Mouse (Mus musculus) spleen, adult 2 months (tissue): ENCODE results near the gene Pdgfd. TPM values are rescaled to one million over a fixed set of nuclear protein-coding genes. Genes with fewer than 3 reads are reported as not detected.

Experiments used
- DNase-seq, 2 experiments: peaks; one replicate each; pipeline versions ENCODE4 v3.0.0 to v3.0.0-alpha.2; 2012 to 2021; ENCODE audit warnings: low spot score in 2 of 2, low read depth in 1 of 2
- H3K27ac ChIP-seq: fragments of 200-500 bp; 2 replicates; pipeline ENCODE4 v1.5.1; 2012; ENCODE audit warnings: low read length, inconsistent platforms; ENCODE audit not compliant: insufficient read depth
- H3K27me3 ChIP-seq: fragments of 200-500 bp; 2 replicates; pipeline ENCODE4 v1.6.1; 2012; ENCODE audit warnings: mild to moderate bottlenecking, moderate library complexity, low read length, inconsistent platforms; ENCODE audit not compliant: control insufficient read depth, insufficient read depth
- H3K36me3 ChIP-seq: fragments of 200-500 bp; 2 replicates; pipeline ENCODE4 v1.6.1; 2012; ENCODE audit warnings: mild to moderate bottlenecking, low read length, inconsistent platforms; ENCODE audit not compliant: control insufficient read depth, insufficient read depth
- H3K4me1 ChIP-seq: fragments of 200-500 bp; 2 replicates; pipeline ENCODE4 v1.6.1; 2011; ENCODE audit warnings: inconsistent platforms; ENCODE audit not compliant: control insufficient read depth, insufficient read depth, insufficient read length
- H3K4me3 ChIP-seq: fragments of 200-500 bp; 2 replicates; pipeline ENCODE4 v1.5.1; 2011; ENCODE audit warnings: mild to moderate bottlenecking, inconsistent platforms; ENCODE audit not compliant: insufficient read depth, insufficient read length; ENCODE audit errors: extremely low read depth
- CTCF ChIP-seq: fragments of 200-500 bp; IDR thresholded peaks from 2 replicates; pipeline ENCODE4 v1.5.1; 2011; ENCODE audit warnings: mild to moderate bottlenecking, inconsistent platforms; ENCODE audit not compliant: insufficient read depth, insufficient read length, insufficient replicate concordance; ENCODE audit errors: extremely low read depth
- POLR2A ChIP-seq: fragments of 200-500 bp; IDR thresholded peaks from 2 replicates; pipeline ENCODE4 v1.6.1; 2011; ENCODE audit warnings: low read depth, low read length, inconsistent platforms
- WGBS: fragments of 180-500 bp; shearing (Covaris S2); methylation state at CpG from one replicate; pipeline ENCODE4 v1.1.7; 2018; 5-methylcytosine and 5-hydroxymethylcytosine counted together
- polyA plus RNA-seq: library from polyadenylated mRNA; depleted of rRNA; stranded (reverse); fragments of >200 nt; gene quantifications from 2 replicates; pipeline ENCODE4 v1.2.3, GENCODE M21; 2012

Pdgfd gene
- polyA plus RNA-seq, 1 experiment: 0.43 TPM

- H3K27ac ChIP-seq: no peak overlapping the region
- H3K4me3 ChIP-seq: no peak overlapping the region
- TF ChIP-seq POLR2A: no peak
- no peak for TF ChIP-seq CTCF
- H3K36me3 ChIP-seq: no peaks in the 10 kb centered on the region
- H3K4me1 ChIP-seq: no peaks in the 10 kb centered on the region
- DNase-seq: no peak
- no peaks in the 10 kb centered on the region for H3K27me3 ChIP-seq
- 78% methylated on average over 2 of the region's 2 CpGs for WGBS
These were observed 96.4 kb downstream of the Pdgfd start for GRCm38 (mm10) chr9:6264820-6265219.

DNA sequence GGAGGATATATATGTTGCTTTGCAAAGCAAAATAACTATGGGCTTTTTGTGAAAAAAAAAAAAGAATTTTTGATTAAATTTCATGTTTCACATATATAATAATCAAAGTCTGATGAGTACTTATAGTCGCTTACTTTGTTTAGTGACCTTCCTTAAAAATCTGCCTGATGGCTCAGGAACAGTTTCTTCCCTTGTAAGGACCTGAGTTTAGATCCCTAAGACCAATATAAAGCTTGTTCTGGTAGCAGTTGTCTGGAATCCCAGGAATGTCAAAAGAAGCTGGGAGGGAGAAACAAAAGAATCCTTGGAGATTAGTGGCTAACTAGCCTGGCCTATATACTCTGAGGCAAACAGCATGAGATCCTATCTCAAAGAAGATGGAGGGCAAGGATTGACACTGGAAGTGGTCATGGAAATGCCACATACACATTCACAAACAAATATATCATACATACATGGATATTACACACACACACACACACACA is 101.5 kb downstream of the Pdgfd start, which contains the start of gene Ddi1:
Ddi1 (minus strand) TSS at position 51 of the 485 bp plus-strand sequence.
- WGBS: 89% methylated on average over 1 of the region's 1 CpGs
- H3K27ac ChIP-seq: no peak within 1 kb of the TSS
- no peaks in the 10 kb centered on the region for H3K36me3 ChIP-seq
- no peak for DNase-seq
- no peaks in the 10 kb centered on the region for H3K27me3 ChIP-seq
- no peak within 1 kb of the TSS for H3K4me3 ChIP-seq
- TF ChIP-seq CTCF (no peak), POLR2A (no peak)
- no peaks in the 10 kb centered on the region for H3K4me1 ChIP-seq

DNA sequence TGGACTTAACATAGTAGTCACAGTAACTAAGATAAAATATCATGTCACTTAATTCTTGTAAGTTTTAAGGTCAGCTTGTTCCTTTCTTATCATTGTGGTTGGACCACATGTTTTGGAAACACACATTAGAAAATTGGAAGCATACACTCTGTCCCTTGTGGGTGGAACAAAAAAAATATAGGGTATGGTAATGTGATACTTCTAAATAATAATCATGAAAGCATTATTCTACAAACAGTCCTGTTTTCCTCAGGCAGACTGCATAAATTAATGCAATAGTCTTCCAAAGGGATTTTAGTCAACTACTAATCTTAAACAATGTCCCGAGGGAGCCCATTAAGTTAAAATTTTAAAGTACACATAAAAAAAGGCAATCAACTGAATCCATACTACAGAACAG is 108.0 kb downstream of the Pdgfd start:
- H3K27ac ChIP-seq: no peak overlapping the region
- no peak for DNase-seq
- H3K4me1 ChIP-seq: no peaks in the 10 kb centered on the region
- TF ChIP-seq POLR2A: no peak
- no peak for TF ChIP-seq CTCF
- no peaks in the 10 kb centered on the region for H3K36me3 ChIP-seq
- no peaks in the 10 kb centered on the region for H3K27me3 ChIP-seq
- H3K4me3 ChIP-seq: no peak overlapping the region
- WGBS: 86% methylated on average over 1 of the region's 1 CpGs

- H3K36me3 ChIP-seq: no peaks in the 10 kb centered on the region
- TF ChIP-seq CTCF: no peak
These were observed 109.1 kb downstream of the Pdgfd start for GRCm38 (mm10) chr9:6277526-6277925.

DNA sequence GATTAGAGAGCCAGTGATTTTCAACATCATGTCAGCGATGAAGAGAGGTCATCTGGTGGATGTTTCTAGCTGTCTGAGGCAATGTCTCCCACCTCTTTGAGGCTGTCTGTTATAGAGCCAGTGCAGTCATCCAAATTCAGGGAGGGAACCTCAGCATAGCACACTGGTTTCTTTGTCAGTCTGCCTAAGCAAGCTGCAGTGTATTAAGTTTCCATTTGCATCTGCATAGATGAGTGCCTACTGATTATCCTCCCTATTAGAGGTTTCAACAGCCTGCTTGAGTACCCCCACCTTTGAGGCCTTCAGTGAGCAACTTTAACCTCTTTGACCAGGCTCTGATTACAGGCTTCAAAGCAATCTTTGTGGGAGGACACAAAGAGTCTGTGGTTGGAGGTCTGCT is 118.4 kb downstream of the Pdgfd start:
- DNase-seq: no peak
- no peak for TF ChIP-seq CTCF
- TF ChIP-seq POLR2A: no peak

More at GRCm38 (mm10) chr9:6277526-6277925, 109.1 kb downstream of the Pdgfd start:
- H3K4me3 ChIP-seq: no peak overlapping the region
- no peaks in the 10 kb centered on the region for H3K4me1 ChIP-seq
- no peak for DNase-seq
- no peaks in the 10 kb centered on the region for H3K27me3 ChIP-seq
- no peak overlapping the region for H3K27ac ChIP-seq

GRCm38 (mm10) chr9:6289211-6289696 is 120.9 kb downstream of the Pdgfd start:
- no peak for DNase-seq
- Histone ChIP-seq H3K27me3 (no peaks in the 10 kb centered on the region), H3K4me1 (no peaks in the 10 kb centered on the region), H3K36me3 (no peaks in the 10 kb centered on the region), H3K27ac (no peak overlapping the region), H3K4me3 (no peak overlapping the region)
- no peak for TF ChIP-seq POLR2A
- TF ChIP-seq CTCF: no peak
- WGBS: 46% methylated on average over 2 of the region's 2 CpGs

More for the DNA sequence above, 118.4 kb downstream of the Pdgfd start:
- 85% methylated on average over 1 of the region's 1 CpGs for WGBS
- Histone ChIP-seq H3K27me3 (no peaks in the 10 kb centered on the region), H3K4me1 (no peaks in the 10 kb centered on the region), H3K4me3 (no peak overlapping the region), H3K27ac (no peak overlapping the region), H3K36me3 (no peaks in the 10 kb centered on the region)

GRCm38 (mm10) chr9:6298547-6298946 is 130.2 kb downstream of the Pdgfd start:
- H3K4me3 ChIP-seq: no peak overlapping the region
- WGBS: 84% methylated on average over 2 of the region's 2 CpGs
- no peak overlapping the region for H3K27ac ChIP-seq
- no peaks in the 10 kb centered on the region for H3K4me1 ChIP-seq
- TF ChIP-seq POLR2A: no peak
- TF ChIP-seq CTCF: no peak
- no peak for DNase-seq
- H3K27me3 ChIP-seq: no peaks in the 10 kb centered on the region
- H3K36me3 ChIP-seq: no peaks in the 10 kb centered on the region
